Mouse (Mus musculus) adrenal gland, postnatal 14 days (tissue): ENCODE measurements around the gene Taf15. TPM values are rescaled to one million over a fixed set of nuclear protein-coding genes. Genes with fewer than 3 reads are reported as not detected.

ENCODE experiments used
- DNase-seq: peaks from one replicate; pipeline ENCODE4 v3.0.0; 2021; ENCODE audit warnings: mixed read lengths
- total RNA-seq: library from RNA; stranded (reverse); gene quantifications from 2 replicates; pipeline ENCODE4 v1.2.3, GENCODE M21; 2021

The Taf15 gene
- total RNA-seq, 1 experiment from 2014 or later: 66.3 TPM

GRCm38 (mm10) chr11:83457257-83457656, 15.6 kb upstream of the Taf15 start:
- DNase-seq: no peak

- peak; percentile 50 for DNase-seq
These were observed 14.8 kb upstream of the Taf15 start for GRCm38 (mm10) chr11:83457912-83458601.

DNA sequence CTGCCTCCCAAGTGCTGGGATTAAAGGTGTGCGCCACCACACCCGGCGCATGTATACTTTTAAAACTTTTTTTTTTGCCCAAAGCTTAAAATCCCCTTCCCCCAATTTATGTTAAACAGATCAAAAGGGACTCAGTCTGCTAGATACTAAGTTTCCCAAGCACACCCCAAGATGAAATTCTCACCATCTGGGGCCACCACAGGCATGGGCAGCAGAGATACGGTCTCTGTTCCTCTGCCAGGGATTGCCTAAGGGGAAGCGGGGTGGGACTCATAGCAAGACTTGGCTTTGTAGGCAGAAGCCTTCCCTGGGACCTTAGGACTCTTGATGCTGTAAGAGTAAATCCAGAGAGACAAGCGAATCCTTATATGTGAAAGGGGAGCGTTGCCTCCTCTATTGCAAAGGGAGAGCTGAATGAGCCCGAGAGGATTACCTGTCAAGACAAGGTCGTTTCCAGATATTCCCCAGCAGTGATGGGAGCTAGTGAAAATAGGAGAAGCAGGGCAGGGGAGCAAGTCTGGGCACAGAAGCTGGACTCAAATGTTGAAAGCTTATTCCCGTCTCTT, 11.3 kb upstream of the Taf15 start:
- DNase-seq: no peak

- DNase-seq: peak; percentile 89
These were observed 10.1 kb upstream of the Taf15 start, which contains the start of gene Mmp28 for GRCm38 (mm10) chr11:83462711-83463244. Mmp28 (minus strand) TSS chr11:83463071.

GRCm38 (mm10) chr11:83465976-83466375, 6.9 kb upstream of the Taf15 start:
- DNase-seq: peak; percentile 79

GRCm38 (mm10) chr11:83467120-83467652, 5.7 kb upstream of the Taf15 start:
- peak; percentile 83 for DNase-seq

DNA sequence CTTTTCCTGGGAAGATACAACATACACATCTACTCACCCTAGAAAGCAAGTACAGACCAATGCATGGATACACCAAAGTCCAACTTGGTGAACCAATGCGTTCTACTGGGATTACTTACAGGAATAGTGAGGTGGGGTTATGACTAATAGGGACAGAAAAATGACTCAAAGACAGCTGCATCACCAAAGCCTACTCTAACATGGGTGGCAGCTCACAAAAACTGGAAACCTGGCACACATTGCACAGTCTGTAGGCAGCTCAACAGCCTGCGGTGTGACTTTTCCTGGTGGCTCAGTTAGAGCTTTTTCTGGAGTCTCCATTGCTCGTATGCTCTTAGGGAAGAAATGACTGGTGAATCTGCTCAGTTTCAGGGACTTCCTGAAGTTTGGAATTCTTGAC, 4.1 kb upstream of the Taf15 start:
- DNase-seq: no peak

DNA sequence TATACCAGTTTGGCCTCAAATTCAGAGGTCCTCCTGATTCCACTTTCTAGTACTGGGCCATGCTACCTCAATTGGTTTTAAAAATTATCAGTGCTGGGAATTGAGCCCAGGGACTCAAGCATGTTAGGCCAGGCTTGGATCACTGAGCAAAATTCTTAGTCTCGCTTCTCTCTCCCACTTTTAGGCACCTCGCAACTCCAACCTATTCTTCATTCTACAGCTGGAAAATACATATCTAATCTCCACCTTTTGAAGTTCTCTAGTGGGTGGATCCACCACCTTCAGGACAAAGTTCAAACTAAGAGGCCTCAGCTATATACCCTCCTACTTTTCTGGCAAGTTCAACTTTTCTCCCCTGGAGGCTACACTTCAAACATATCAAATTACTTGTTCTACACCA, 1.1 kb upstream of the Taf15 start:
- no peak for DNase-seq

GRCm38 (mm10) chr11:83473235-83474016, 540 bp downstream of the Taf15 start:
- DNase-seq: peak; percentile 43

- DNase-seq: no peak
These were observed 18.6 kb downstream of the Taf15 start for GRCm38 (mm10) chr11:83491488-83491887.

GRCm38 (mm10) chr11:83495571-83495970, 22.7 kb downstream of the Taf15 start:
- DNase-seq: no peak

DNA sequence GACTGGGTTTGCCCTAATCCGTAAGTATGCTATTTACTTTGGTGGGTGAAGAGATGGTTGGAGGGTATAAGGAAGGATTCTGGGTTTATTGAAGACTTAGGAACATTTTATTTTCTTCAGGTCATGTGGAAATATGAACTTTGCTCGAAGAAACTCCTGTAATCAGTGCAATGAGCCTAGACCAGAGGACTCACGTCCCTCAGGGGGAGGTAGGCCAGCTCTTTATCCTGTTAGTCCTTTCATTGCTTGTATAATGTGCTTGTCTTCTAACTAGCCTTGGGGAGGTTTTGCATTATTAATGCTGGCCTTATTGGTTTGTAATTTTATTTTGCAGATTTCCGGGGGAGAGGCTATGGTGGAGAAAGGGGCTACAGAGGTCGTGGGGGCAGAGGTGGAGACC, 31.4 kb downstream of the Taf15 start:
- DNase-seq: no peak

GRCm38 (mm10) chr11:83509521-83509920, 36.6 kb downstream of the Taf15 start:
- DNase-seq: peak; percentile 17

- no peak for DNase-seq
These were observed 44.3 kb downstream of the Taf15 start for GRCm38 (mm10) chr11:83517153-83517552.

- DNase-seq: no peak
These were observed 45.5 kb downstream of the Taf15 start for GRCm38 (mm10) chr11:83518371-83518770.

GRCm38 (mm10) chr11:83522075-83522474, 49.2 kb downstream of the Taf15 start, which contains the start of gene Heatr9:
Heatr9 (minus strand) TSS chr11:83522175.
- DNase-seq: no peak

DNA sequence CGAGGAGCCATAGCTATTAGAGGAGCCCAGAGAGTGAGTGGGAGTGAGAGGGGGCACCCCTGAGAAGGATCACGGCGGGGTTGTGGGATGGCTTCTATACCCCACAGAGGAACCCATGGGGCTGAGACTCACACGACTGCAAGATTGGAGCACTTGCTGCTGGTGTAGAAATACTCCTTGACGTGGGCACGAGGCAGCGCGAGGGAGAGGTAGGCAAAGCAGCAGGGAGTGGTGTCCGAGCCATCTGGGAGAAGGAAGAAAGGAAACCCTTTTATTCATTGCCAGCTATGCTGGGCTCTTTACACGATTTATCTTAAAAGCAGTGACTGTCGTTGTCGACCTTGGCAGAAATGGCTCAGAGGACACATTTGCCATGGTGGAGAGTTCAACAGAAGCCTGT, 56.1 kb downstream of the Taf15 start:
- peak; percentile 41 for DNase-seq

DNA sequence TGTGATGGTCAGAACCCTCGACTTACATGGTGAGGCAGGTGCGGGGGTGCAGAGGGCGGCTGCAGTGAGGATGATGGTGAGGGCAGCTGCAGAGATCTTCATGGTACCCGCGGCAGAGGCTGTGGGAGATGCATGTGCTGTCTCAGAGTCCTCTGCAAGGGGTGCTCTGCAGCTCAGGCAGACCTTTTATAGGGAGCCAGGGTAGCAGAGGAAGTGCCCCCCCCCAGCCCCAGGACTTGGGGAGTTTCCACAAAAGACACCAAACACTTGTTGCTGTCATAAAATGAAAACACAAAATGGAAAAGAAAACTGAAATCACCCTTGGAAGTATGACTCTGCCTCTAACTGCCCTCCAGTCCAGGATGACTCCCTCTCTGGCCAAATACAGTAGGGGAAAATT, 57.5 kb downstream of the Taf15 start, which contains the start of gene Ccl5:
Gene Ccl5, minus strand, starts transcription at position 159 of the 400 bp plus-strand sequence.
- DNase-seq: no peak

DNA sequence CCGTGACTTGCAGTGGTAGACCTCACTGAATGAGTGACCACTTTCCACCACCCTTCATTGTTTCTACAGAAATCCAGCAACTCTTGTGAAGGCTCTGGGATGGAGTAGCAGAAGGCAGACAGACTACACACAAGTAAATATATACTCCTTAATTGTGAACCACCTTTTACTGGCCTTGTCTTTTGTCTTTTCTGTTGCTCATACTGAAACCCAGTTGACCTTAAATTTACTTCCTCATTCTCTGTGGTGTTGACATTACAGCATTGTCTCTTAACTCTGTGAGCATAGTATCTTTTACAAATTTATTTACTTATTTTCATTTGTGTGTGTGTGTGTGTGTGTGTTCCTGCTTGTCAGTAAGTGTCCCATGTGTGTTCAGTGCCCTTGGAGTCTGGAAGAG, 60.3 kb downstream of the Taf15 start:
- no peak for DNase-seq

DNA sequence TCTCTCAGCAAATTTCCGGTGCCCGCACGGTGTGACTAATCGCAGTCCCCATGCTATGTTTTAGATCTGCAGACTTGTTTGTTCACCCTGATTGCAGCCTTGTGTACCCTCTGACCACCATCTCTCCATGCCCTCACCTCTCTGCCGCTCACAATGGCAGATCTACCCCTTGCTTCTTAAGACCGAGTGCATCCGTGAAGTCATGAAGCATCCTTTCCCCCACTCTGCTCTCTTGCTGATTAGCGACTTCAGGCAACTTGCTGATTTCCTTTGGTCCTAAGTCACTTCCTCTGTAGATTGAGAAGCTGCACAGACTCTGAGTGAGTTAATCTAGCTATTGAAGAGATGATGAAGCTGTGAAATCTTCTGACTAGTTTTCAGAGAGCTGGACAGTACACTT, 61.3 kb downstream of the Taf15 start:
- no peak for DNase-seq

DNA sequence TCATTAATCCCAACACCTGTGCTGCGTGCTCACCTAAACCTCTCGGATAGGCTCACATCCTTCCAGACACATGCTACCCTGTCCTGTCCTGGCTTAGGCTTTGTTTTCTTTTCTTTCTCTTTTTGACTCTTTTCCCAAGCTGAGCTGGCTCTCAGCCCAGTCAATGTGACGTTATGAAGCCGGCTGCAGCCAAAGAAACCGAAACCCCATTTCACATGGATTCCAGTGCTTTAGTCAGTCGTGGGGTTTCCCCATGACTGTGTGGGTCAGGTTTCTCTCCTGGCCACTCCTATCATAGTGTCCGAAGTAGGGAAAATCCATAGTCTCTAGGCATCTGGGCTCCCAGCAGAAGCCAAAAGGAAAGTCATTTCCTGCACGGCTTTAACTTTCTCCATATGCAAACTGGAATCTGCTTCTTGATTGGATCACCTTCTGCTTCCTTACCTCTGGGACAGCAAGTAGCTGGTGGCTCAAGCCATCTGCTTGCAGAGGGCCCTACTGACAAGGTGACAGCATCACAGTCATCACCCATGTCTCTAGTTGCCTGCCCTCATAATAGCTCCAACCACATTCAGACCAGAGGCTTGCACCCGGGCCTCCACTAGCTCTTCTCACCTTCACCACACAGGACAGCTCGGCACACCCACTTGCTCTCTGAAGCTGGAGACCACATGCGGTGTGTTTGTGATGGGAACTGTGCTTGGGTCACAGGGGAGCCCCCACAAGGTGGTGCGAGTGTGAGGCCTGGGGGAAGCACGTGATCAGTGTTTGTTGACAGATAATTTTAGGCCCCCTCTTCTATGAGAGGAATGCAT, 61.9 kb downstream of the Taf15 start:
- DNase-seq: peak; percentile 90

DNA sequence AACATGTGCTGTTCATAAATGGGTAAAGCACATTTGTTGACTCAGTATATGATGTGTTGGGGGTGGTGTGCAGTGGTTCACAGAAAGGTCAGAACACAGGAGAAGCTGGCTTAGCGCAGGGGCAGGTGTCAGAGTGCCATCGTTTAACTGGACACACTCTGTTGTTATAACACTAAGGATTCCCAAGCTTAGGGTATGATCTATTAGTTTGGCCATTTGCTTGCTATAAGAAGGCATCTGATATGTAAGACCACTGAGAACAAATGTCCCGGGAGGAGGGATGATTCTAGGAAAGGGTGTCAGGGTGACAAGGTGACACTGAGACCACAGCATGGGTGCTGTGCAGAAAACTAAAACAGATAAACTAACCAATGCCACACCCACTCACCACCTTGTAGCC, 63.9 kb downstream of the Taf15 start:
- no peak for DNase-seq
